Mouse (Mus musculus) adrenal gland, postnatal 36 days (tissue): ENCODE data around the gene Arhgap10. TPM values are rescaled to one million over a fixed set of nuclear protein-coding genes. Genes with fewer than 3 reads are reported as not detected.

Source experiments
- DNase-seq, 2 experiments: peaks; one replicate each; pipeline ENCODE4 v3.0.0; 2021; ENCODE audit warnings: mixed read lengths in 1 of 2
- total RNA-seq, 2 experiments: library from RNA; stranded (reverse); gene quantifications; 2 replicates each; pipeline ENCODE4 v1.2.3; 2021

The Arhgap10 gene
- total RNA-seq, 2 experiments from 2014 or later = 18.5 to 28.0 TPM

GRCm38 (mm10) chr8:77516845-77517244 is 908 bp downstream of the Arhgap10 start:
- DNase-seq = peak in 1 of 2 experiments; percentile 19

- DNase-seq = no peak
Measured at GRCm38 (mm10) chr8:77515786-77516185, 2.0 kb downstream of the Arhgap10 start.

- no peak for DNase-seq
Measured at GRCm38 (mm10) chr8:77515201-77515600, 2.6 kb downstream of the Arhgap10 start.

- no peak for DNase-seq
Measured at GRCm38 (mm10) chr8:77511750-77512493, 5.8 kb downstream of the Arhgap10 start.

GRCm38 (mm10) chr8:77510426-77510825 is 7.3 kb downstream of the Arhgap10 start:
- DNase-seq = no peak

GRCm38 (mm10) chr8:77509044-77509443 is 8.7 kb downstream of the Arhgap10 start:
- DNase-seq = no peak

- no peak for DNase-seq
Measured at GRCm38 (mm10) chr8:77507510-77508035, 10.2 kb downstream of the Arhgap10 start.

GRCm38 (mm10) chr8:77506539-77506938 is 11.2 kb downstream of the Arhgap10 start:
- no peak for DNase-seq

- DNase-seq = no peak
Measured at GRCm38 (mm10) chr8:77502547-77502946, 15.2 kb downstream of the Arhgap10 start.

- DNase-seq = no peak
Measured at GRCm38 (mm10) chr8:77501131-77501530, 16.6 kb downstream of the Arhgap10 start.

- DNase-seq = no peak
Measured at GRCm38 (mm10) chr8:77500264-77500663, 17.5 kb downstream of the Arhgap10 start.

- no peak for DNase-seq
Measured at GRCm38 (mm10) chr8:77497442-77497841, 20.3 kb downstream of the Arhgap10 start.

- no peak for DNase-seq
Measured at GRCm38 (mm10) chr8:77496253-77496652, 21.5 kb downstream of the Arhgap10 start.

GRCm38 (mm10) chr8:77494376-77495328 is 23.1 kb downstream of the Arhgap10 start:
- DNase-seq = no peak

- DNase-seq = peak in 1 of 2 experiments; percentile 60
Measured at GRCm38 (mm10) chr8:77492356-77493058, 25.2 kb downstream of the Arhgap10 start.

GRCm38 (mm10) chr8:77491231-77491923 is 26.4 kb downstream of the Arhgap10 start:
- peak in 1 of 2 experiments; percentile 40 for DNase-seq

GRCm38 (mm10) chr8:77490095-77490781 is 27.5 kb downstream of the Arhgap10 start:
- no peak for DNase-seq

GRCm38 (mm10) chr8:77489235-77489634 is 28.5 kb downstream of the Arhgap10 start:
- no peak for DNase-seq

- DNase-seq = no peak
Measured at GRCm38 (mm10) chr8:77488215-77488606, 29.5 kb downstream of the Arhgap10 start.

GRCm38 (mm10) chr8:77487590-77488214 is 30.1 kb downstream of the Arhgap10 start:
- DNase-seq = peak; percentile 37 to 51
